Mouse (Mus musculus): ENCODE data around the gene Fam3c.

The Fam3c gene

DNA sequence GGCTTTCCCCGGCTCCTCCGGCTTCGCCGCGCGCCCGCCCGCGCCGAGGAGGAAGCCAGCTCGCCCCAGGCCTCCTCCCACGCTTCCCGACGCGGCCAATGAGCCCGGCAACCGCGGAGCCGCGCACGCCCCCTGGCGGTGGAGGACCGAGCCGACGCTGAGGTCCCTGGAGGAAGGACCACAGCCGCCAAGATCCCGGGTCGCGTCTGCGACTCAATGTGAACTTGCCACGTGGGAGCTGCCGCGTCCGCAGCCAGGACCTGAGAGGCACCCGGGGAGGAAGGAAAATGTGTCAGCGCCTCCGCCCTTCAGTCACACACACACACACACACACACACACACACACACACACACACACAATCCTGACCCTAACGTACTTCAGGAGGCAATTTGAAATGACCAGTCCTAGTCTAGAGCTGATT, at the start of gene Fam3c:
Gene Fam3c (minus strand): TSS at position 158 of the 422 bp plus-strand sequence.
- DNase-seq (ENCODE audit: low spot score in 2 of 2), result peak; percentile 87 to 90

DNA sequence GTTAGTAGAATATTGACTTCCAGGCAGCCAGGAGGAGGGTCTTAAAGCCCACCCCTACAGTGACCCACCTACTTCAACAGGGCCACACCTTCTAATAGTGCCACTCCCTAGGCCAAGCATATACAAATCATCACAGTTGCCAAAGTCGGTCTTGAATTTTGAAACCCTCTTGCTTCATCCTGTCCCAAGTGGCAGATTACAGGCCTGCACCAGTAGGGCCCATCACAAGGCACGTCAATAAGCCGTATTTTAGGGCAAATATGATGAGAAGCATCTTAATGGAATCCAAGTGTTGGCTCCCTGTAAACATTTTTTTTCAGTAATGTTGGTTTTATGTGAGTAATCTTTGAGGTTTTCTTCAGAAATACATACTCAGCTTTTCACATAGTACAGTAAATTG, 49.0 kb upstream of the Fam3c start:
- DNase-seq (ENCODE audit: low spot score in 2 of 2), result no peak

DNA sequence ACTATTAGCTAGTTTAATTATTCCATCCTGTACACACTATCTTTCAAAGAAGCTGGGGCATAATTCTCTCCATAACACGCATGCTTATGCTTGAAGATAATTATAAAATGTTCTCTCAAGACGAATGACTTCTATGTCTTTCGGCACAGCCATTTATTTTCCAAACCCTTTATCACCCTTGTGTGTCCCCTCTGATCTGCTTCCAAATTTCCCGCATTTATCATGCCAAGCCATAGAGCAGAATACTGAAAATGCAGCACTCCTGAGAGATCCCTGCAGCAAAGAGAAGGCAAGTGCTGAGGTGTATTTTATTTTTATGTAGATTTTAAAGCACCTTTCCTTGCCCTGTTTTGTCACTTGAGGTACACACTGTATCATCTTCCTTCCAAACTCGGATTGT, 47.7 kb upstream of the Fam3c start:
- DNase-seq (ENCODE audit: low spot score in 2 of 2), result no peak

GRCm38 (mm10) chr6:22403317-22403716, 47.3 kb upstream of the Fam3c start:
- DNase-seq (ENCODE audit: low spot score in 2 of 2), result no peak

DNA sequence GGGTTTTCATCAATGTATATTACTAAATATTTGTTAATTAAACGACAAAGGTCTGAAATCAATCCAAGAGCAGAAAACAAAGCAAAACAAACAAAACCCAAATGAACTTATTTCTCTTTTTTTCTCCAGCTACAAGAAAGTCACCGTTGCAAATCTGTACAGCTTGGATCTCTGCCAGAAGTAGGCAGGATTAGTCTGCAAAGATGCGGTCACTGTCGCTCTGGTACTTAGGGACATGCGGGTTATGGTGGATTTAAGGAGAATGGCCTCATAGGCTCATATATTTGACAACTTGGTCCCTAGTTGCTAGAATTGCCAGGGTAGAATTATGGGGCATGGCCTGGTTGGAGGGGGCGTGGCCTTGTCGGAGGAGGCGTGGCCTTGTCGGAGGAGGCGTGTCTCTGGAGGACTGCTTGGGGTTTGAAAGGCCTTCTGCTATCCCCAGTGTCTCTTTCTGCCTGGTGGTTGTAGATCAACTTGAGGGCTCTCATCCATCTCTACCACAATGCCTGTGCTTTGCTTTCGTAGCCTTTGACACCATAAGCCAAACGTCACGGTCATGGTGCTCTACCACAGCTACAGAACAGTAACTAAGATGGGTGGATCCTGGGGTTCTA, 46.6 kb upstream of the Fam3c start:
- DNase-seq (ENCODE audit: low spot score in 2 of 2), result no peak

GRCm38 (mm10) chr6:22402037-22402436, 46.0 kb upstream of the Fam3c start:
- no peak for DNase-seq (ENCODE audit: low spot score in 2 of 2)

DNA sequence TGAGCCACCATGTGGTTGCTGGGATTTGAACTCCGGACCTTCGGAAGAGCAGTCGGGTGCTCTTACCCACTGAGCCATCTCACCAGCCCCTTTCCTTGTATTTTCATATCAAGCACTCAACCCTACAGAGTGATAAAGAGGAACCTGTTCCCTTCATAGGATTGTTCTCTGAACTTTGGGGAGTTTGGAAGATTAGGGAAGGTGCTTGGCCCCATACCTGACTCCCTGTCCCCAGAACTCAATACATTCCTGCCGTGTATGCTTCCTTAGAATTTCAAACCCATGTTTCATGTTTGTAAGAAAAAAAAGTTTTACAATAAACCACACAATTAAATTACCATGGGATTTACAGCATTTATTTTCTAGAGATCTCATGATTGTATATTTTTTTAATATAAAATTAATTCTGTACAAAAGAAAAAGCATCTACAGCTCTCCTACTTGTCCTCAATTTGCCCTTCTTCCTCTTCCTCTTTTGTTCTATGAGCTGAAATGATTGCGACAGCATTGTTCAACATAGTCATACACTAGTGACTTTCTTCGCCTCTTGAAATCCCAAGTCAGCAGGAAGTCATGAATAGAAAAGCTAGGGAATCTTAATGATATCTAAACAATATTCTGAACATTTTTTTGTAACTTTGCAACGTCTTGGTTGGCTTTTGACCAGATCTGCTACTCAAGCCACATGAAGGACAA, 42.2 kb upstream of the Fam3c start:
- no peak for DNase-seq (ENCODE audit: low spot score in 2 of 2)

DNA sequence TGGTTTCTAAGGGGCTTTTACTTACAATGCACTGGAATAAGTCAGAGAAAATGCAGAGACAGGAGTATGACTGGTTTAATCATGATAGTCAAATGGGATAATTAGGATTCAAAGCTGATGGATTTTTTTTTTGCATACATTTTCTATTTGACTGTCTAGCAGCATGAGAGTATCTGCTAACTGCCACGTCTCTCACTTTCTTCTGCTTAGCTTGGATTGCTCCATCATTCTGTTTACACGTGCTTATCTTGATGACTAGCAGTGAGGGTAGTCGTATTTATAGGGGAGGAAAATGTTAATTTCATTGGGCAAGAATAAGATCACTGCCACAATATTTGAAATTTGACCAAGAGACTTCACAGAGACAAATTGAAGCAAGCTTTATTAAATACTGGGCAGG, 39.2 kb upstream of the Fam3c start:
- no peak for DNase-seq (ENCODE audit: low spot score in 2 of 2)

GRCm38 (mm10) chr6:22390654-22391365, 34.8 kb upstream of the Fam3c start:
- DNase-seq (ENCODE audit: low spot score in 2 of 2), result no peak

- DNase-seq (ENCODE audit: low spot score in 2 of 2), result no peak
These were observed 29.3 kb upstream of the Fam3c start for GRCm38 (mm10) chr6:22385254-22385870.

- DNase-seq (ENCODE audit: low spot score in 2 of 2), result no peak
These were observed 24.2 kb upstream of the Fam3c start for GRCm38 (mm10) chr6:22380269-22380668.

DNA sequence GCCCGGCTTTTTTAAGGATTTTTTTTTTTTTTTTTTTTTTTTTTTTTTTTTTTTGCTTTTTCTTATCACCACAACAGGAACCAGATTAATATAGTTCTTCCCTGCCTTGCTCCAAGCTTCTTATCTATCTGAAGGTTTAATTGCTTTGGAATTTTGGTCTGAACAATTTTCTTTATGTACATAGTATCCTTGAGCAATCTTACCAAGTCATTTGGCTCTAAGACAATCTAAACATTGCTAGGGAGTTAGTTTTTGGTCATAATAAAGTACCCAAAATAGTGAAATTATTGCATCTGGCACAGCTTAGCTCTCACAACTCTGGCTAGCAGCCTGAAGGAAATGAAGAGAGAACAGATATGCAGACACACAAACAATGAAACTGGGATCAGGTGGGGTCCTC, 23.8 kb upstream of the Fam3c start:
- no peak for DNase-seq (ENCODE audit: low spot score in 2 of 2)

GRCm38 (mm10) chr6:22378462-22378861, 22.4 kb upstream of the Fam3c start:
- no peak for DNase-seq (ENCODE audit: low spot score in 2 of 2)

DNA sequence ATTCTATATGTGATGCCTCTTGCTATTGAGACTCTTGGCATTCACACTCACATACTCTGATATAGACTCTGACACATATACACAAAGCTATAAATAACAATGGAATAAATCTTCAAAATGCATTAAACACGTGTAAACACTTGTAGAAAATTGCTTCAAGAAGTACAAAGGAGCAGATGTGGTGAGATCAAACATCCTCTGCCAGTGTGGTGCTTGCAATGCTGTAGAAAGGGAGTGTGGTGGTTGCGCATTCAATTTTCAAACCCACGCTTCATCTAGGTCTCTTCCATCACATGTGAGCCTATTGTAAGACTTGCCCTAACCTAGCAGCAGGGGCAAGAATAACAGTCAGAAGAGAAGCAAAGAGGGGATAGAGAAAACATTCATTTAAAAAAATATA, 18.7 kb upstream of the Fam3c start:
- no peak for DNase-seq (ENCODE audit: low spot score in 2 of 2)

DNA sequence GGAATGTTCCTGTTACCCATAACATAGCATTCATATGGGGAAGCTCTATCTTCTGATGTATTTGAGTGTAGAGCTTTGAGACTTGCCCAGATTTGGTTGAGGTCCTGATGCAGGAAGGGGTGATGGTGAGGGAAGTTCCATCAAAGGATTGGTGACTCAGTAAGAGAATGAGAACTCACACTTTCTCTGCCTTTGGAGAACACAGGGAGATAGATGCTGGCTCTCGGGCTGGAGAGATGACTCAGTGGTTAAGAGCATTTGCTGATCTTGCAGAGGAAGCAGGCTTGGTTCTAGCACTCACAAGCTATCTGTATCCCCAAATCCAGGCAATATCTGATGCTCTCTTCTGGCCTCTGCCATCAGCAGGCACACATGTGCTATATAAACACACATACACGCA, 17.4 kb upstream of the Fam3c start:
- no peak for DNase-seq (ENCODE audit: low spot score in 2 of 2)

- DNase-seq (ENCODE audit: low spot score in 2 of 2), result no peak
These were observed 10.9 kb upstream of the Fam3c start for GRCm38 (mm10) chr6:22366977-22367376.

DNA sequence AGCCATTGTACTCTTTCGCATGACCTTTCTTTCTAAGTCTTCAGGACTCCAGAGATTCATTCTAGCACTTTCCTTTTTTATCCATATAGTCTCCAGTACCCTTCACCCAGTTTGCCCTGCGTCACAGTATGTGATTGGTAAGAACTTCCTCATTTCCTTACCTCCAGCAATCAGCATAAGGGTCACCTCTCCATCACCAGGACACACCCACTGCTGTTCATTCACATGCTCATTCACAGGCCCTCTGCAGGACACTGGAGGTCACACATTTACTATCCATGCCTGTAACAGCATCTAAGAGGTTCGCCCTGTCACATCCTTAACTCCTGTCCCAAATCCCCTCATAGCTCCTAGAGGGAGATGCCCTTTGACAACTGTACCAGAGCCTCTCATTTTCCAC, 7.5 kb upstream of the Fam3c start:
- no peak for DNase-seq (ENCODE audit: low spot score in 2 of 2)

DNA sequence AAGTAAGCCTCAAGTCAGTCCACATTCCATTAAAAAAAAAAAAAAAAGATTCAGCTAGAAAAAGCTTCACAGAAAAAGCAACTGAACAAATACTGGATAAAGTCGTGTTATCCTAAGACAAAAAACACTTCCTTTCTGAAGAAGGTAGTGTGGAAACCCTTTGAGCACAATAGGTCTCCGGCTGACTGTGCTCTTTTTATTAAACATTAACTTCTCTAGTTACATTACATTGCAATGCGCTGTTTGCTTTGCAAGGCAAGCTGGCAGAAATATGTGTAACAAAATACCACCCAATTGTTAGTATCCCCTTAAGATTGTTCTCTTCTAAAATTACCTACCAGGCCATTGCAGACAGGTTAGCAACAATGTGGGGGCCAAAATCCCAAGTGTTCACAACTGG, 5.9 kb upstream of the Fam3c start:
- no peak for DNase-seq (ENCODE audit: low spot score in 2 of 2)

- DNase-seq (ENCODE audit: low spot score in 2 of 2), result no peak
These were observed 3.0 kb upstream of the Fam3c start for GRCm38 (mm10) chr6:22359019-22359418.

GRCm38 (mm10) chr6:22357351-22357750, 1.3 kb upstream of the Fam3c start:
- no peak for DNase-seq (ENCODE audit: low spot score in 2 of 2)

- DNase-seq (ENCODE audit: low spot score in 2 of 2), result no peak
These were observed 502 bp downstream of the Fam3c start for GRCm38 (mm10) chr6:22355396-22356085.

DNA sequence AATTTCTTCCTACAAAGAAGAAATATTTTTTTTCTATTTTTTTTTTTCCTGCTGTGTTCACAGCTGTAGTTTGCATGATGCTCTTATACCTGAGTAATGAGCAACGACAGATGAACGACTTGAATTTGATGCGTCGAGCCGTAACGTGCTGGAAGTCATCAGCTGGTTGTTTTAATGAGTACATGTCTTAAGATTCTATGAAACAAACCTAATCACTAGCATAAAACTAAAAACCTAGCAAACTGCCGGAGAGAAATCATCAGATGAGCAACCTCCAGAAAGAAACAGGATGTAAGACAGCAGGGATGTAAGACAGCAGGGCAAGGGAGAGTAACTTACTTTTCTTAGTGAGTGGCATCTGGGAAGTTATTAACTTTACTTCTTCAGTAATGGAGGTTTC, 1.4 kb downstream of the Fam3c start:
- no peak for DNase-seq (ENCODE audit: low spot score in 2 of 2)

All from frontal cortex, postnatal 14 days (tissue).